Mouse (Mus musculus) midbrain, embryonic 16.5 days (tissue): ENCODE measurements at regions not wholly inside any gene's neighbourhood (a gene's known extent, or its start where the extent isn't known, plus 50 kb on each side); places are given as distances from the start of the nearest gene placed in this dataset.

Source experiments
- ATAC-seq: fragments of 200-750 bp; cut with Nextera tagmentation; 2 replicates; pipeline ENCODE4 v1.8.0; 2017; ENCODE audit warnings: moderate TSS enrichment
- H3K27ac ChIP-seq: fragments of 300-500 bp; sonication (generic); 2 replicates; pipeline ENCODE4 v1.5.1; 2014; ENCODE audit warnings: mild to moderate bottlenecking, low read length, mixed read lengths
- H3K27me3 ChIP-seq: fragments of 300-500 bp; sonication (generic); 2 replicates; pipeline ENCODE4 v1.6.1; 2014; ENCODE audit warnings: low read depth, low read length, mixed read lengths; ENCODE audit not compliant: control insufficient read depth, insufficient read depth
- H3K36me3 ChIP-seq: fragments of 300-500 bp; sonication (generic); 2 replicates; pipeline ENCODE4 v1.6.1; 2014; ENCODE audit warnings: mild to moderate bottlenecking, low read length, moderate library complexity, mixed read lengths; ENCODE audit not compliant: control insufficient read depth, insufficient read depth
- H3K4me1 ChIP-seq: fragments of 300-500 bp; sonication (generic); 2 replicates; pipeline ENCODE4 v1.6.1; 2014; ENCODE audit warnings: mild to moderate bottlenecking, low read length, mixed read lengths; ENCODE audit not compliant: control insufficient read depth, insufficient read depth
- H3K4me2 ChIP-seq: fragments of 300-500 bp; sonication (generic); 2 replicates; pipeline ENCODE4 v1.6.1; 2014; ENCODE audit warnings: mild to moderate bottlenecking, low read length, mixed read lengths
- H3K4me3 ChIP-seq: fragments of 300-500 bp; sonication (generic); 2 replicates; pipeline ENCODE4 v1.5.1; 2014; ENCODE audit warnings: low read depth, mild to moderate bottlenecking, low read length, moderate library complexity, mixed read lengths
- H3K9ac ChIP-seq: fragments of 300-500 bp; sonication (generic); 2 replicates; pipeline ENCODE4 v1.6.1; 2014; ENCODE audit warnings: low read depth, low read length, mixed read lengths
- H3K9me3 ChIP-seq: fragments of 300-500 bp; sonication (generic); replicated peaks from 2 replicates; pipeline ENCODE4 v1.6.1; 2014; ENCODE audit warnings: mild to moderate bottlenecking, low read length, mixed read lengths; ENCODE audit not compliant: control insufficient read depth, poor library complexity, severe bottlenecking
- WGBS: fragments of 180-500 bp; shearing (Covaris S2); extraction: QIAGEN DNeasy Blood & Tissue Kit; methylation state at CpG from one replicate; pipeline ENCODE4 v1.1.7; 2014; 5-methylcytosine and 5-hydroxymethylcytosine counted together

- Histone ChIP-seq H3K9ac (no peak overlapping the region), H3K9me3 (no peaks in the 10 kb centered on the region), H3K27me3 (no peaks in the 10 kb centered on the region), H3K27ac (no peak overlapping the region), H3K4me3 (no peak overlapping the region), H3K4me2 (no peak overlapping the region), H3K4me1 (no peaks in the 10 kb centered on the region), H3K36me3 (no peaks in the 10 kb centered on the region)
- 83% methylated on average over 9 of the region's 9 CpGs for WGBS
- no peak for ATAC-seq
Measured at GRCm38 (mm10) chr10:43817522-43818198, 83.9 kb downstream of the Qrsl1 start.

GRCm38 (mm10) chr10:43818623-43819022, 82.9 kb downstream of the Qrsl1 start:
- Histone ChIP-seq H3K4me2 (no peak overlapping the region), H3K4me3 (no peak overlapping the region), H3K36me3 (no peaks in the 10 kb centered on the region), H3K27me3 (no peaks in the 10 kb centered on the region), H3K4me1 (no peaks in the 10 kb centered on the region), H3K9me3 (no peaks in the 10 kb centered on the region), H3K9ac (no peak overlapping the region), H3K27ac (no peak overlapping the region)
- ATAC-seq = no peak
- WGBS = 88% methylated on average over 5 of the region's 5 CpGs

- H3K27ac ChIP-seq = no peak overlapping the region
- no peak for ATAC-seq
- no peak overlapping the region for H3K9ac ChIP-seq
- 95% methylated on average over 6 of the region's 6 CpGs for WGBS
- no peaks in the 10 kb centered on the region for H3K36me3 ChIP-seq
- H3K4me3 ChIP-seq = no peak overlapping the region
- no peaks in the 10 kb centered on the region for H3K4me1 ChIP-seq
- H3K27me3 ChIP-seq = no peaks in the 10 kb centered on the region
- no peak overlapping the region for H3K4me2 ChIP-seq
- H3K9me3 ChIP-seq = no peaks in the 10 kb centered on the region
Measured at GRCm38 (mm10) chr10:43819434-43819833, 82.1 kb downstream of the Qrsl1 start.

GRCm38 (mm10) chr10:43822615-43823014, 78.9 kb downstream of the Qrsl1 start:
- Histone ChIP-seq H3K27ac (no peak overlapping the region), H3K4me1 (no peaks in the 10 kb centered on the region), H3K4me2 (no peak overlapping the region), H3K9me3 (no peaks in the 10 kb centered on the region), H3K9ac (no peak overlapping the region), H3K27me3 (no peaks in the 10 kb centered on the region), H3K4me3 (no peak overlapping the region), H3K36me3 (no peaks in the 10 kb centered on the region)
- 72% methylated on average over 1 of the region's 1 CpGs for WGBS
- no peak for ATAC-seq

GRCm38 (mm10) chr10:43824009-43824408, 77.5 kb downstream of the Qrsl1 start:
- ATAC-seq = no peak
- no peak overlapping the region for H3K9ac ChIP-seq
- WGBS = 84% methylated on average over 5 of the region's 5 CpGs

More at GRCm38 (mm10) chr10:43824009-43824408, 77.5 kb downstream of the Qrsl1 start:
- Histone ChIP-seq H3K4me2 (no peak overlapping the region), H3K27me3 (no peaks in the 10 kb centered on the region), H3K27ac (no peak overlapping the region), H3K36me3 (no peaks in the 10 kb centered on the region), H3K9me3 (no peaks in the 10 kb centered on the region), H3K4me3 (no peak overlapping the region), H3K4me1 (no peaks in the 10 kb centered on the region)
